Mouse (Mus musculus) lung, postnatal 0 days (tissue): Measurements from ENCODE around the gene Prm2.

Source experiments
- CTCF ChIP-seq: IDR thresholded peaks from 2 replicates; pipeline ENCODE4 v1.5.1; 2016; ENCODE audit warnings: antibody characterized with exemption, mild to moderate bottlenecking
- EP300 ChIP-seq: IDR thresholded peaks from 2 replicates; pipeline ENCODE4 v1.6.1; 2016; ENCODE audit warnings: antibody characterized with exemption, mild to moderate bottlenecking, control low read depth

- TF ChIP-seq CTCF (no peak), EP300 (no peak)
These were observed 25.5 kb upstream of the Prm2 start for GRCm38 (mm10) chr16:10821387-10821786.
